Mouse (Mus musculus): ENCODE results near the gene Comt. TPM values are rescaled to one million over a fixed set of nuclear protein-coding genes. Genes with fewer than 3 reads are reported as not detected.

Gene Comt
- polyA plus RNA-seq, 1 experiment from 2014 or later = 79.9 TPM

DNA sequence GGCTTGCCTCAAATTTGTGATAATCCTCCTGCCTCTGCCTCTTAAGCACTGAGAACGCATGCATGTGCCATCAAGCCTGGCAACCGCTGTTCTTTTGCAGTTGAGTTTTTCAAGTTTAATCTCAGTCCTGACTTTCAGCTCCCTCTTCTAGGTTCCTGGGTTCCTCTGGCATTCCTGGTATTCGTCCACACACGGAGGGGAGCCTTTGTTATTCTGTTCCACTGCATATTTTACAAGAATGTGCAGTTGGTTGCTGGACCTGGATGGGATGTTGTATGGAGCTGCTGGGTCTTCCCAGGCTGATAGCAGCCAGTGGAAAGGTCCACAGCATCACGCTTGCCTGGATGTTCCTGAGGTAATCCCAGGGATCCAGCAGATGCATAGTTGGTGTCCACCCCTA, 41.2 kb downstream of the Comt start:
- Histone ChIP-seq H3K9me3 (ENCODE audit: control insufficient read depth, low read length) (no peaks in the 10 kb centered on the region), H3K27me3 (ENCODE audit: control insufficient read depth, insufficient read depth, low read length) (no peaks in the 10 kb centered on the region), H3K27ac (replicated peaks; ENCODE audit: low read depth, low read length) (no peak overlapping the region), H3K4me2 (ENCODE audit: low read length) (no peak overlapping the region), H3K4me1 (ENCODE audit: control insufficient read depth, insufficient read depth, low read length) (peaks cover 53% of the 10 kb centered on the region), H3K9ac (replicated peaks; ENCODE audit: low read length) (no peak overlapping the region), H3K4me3 (replicated peaks; ENCODE audit: low read depth, low read length) (no peak overlapping the region), H3K36me3 (ENCODE audit: control insufficient read depth, insufficient read depth, low read length) (no peaks in the 10 kb centered on the region)
- WGBS = 61% methylated on average over 5 of the region's 5 CpGs
- no peak for DNase-seq
- ATAC-seq (ENCODE audit: low FRiP score, low TSS enrichment) = no peak

DNA sequence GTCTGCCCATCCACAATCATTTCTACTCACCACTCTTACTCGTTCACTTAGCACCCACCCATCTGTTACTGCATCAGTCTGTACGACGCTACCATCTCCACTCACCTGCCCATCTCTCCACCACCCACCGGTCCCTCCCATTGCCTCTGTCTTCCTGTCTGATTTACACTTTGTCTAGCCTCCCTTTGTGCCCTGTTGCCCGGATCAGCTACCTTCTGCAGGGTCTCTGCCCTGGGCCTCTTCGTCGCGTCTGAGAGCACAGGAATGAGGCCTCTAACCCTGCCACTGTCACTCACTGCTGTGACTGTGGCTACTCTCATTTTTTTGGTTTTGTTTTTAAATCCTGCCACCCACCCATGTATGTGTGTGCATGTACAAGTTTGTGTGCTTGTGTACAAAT, 42.0 kb downstream of the Comt start:
- H3K36me3 ChIP-seq (ENCODE audit: control insufficient read depth, insufficient read depth, low read length) = no peaks in the 10 kb centered on the region
- no peak overlapping the region for H3K9ac ChIP-seq (replicated peaks; ENCODE audit: low read length)
- WGBS = 44% methylated on average over 8 of the region's 8 CpGs
- H3K4me2 ChIP-seq (ENCODE audit: low read length) = no peak overlapping the region
- H3K27ac ChIP-seq (replicated peaks; ENCODE audit: low read depth, low read length) = 0 out of 2 replicates have a peak overlapping the region, but pooled peaks have one; percentile 37
- no peaks in the 10 kb centered on the region for H3K27me3 ChIP-seq (ENCODE audit: control insufficient read depth, insufficient read depth, low read length)
- no peaks in the 10 kb centered on the region for H3K9me3 ChIP-seq (ENCODE audit: control insufficient read depth, low read length)
- DNase-seq (no peak), ATAC-seq (ENCODE audit: low FRiP score, low TSS enrichment) (no peak)
- no peak overlapping the region for H3K4me3 ChIP-seq (replicated peaks; ENCODE audit: low read depth, low read length)
- H3K4me1 ChIP-seq (ENCODE audit: control insufficient read depth, insufficient read depth, low read length) = peaks cover 60% of the 10 kb centered on the region

GRCm38 (mm10) chr16:18384211-18384610, 42.4 kb downstream of the Comt start:
- Histone ChIP-seq H3K27me3 (ENCODE audit: control insufficient read depth, insufficient read depth, low read length) (no peaks in the 10 kb centered on the region), H3K4me3 (replicated peaks; ENCODE audit: low read depth, low read length) (no peak overlapping the region), H3K9ac (replicated peaks; ENCODE audit: low read length) (no peak overlapping the region), H3K9me3 (ENCODE audit: control insufficient read depth, low read length) (no peaks in the 10 kb centered on the region), H3K27ac (replicated peaks; ENCODE audit: low read depth, low read length) (peak overlapping the region; percentile 37; the same call in 1 of the 2 replicates), H3K36me3 (ENCODE audit: control insufficient read depth, insufficient read depth, low read length) (no peaks in the 10 kb centered on the region), H3K4me2 (ENCODE audit: low read length) (no peak overlapping the region), H3K4me1 (ENCODE audit: control insufficient read depth, insufficient read depth, low read length) (peaks cover 64% of the 10 kb centered on the region)
- ATAC-seq (ENCODE audit: low FRiP score, low TSS enrichment) = no peak
- peak; percentile 28 for DNase-seq
- WGBS = 54% methylated on average over 7 of the region's 7 CpGs

DNA sequence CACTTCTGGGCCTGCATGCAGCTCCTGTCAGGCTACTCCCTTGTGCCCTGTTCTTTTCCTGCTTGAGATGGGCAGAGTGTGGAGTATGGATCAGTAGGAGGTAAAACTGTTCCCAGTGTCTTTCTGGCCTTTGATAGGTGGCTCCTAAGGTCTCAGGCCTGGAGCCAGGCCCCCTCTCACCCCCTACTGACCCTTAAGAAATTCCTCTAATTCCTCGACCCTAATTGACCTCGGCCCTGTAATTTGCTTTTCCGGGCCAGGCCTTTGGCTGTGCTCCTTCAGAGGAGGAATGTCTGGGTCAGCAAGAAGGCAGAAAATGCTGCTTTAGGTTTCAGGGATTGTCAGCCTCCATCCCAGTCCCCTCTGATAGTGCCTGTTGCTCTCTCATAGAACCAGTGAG, 42.9 kb downstream of the Comt start:
- Histone ChIP-seq H3K4me2 (ENCODE audit: low read length) (no peak overlapping the region), H3K4me3 (replicated peaks; ENCODE audit: low read depth, low read length) (no peak overlapping the region), H3K27me3 (ENCODE audit: control insufficient read depth, insufficient read depth, low read length) (no peaks in the 10 kb centered on the region), H3K36me3 (ENCODE audit: control insufficient read depth, insufficient read depth, low read length) (no peaks in the 10 kb centered on the region), H3K9me3 (ENCODE audit: control insufficient read depth, low read length) (no peaks in the 10 kb centered on the region), H3K27ac (replicated peaks; ENCODE audit: low read depth, low read length) (peak overlapping the region; percentile 37; the same call in 1 of the 2 replicates), H3K9ac (replicated peaks; ENCODE audit: low read length) (0 out of 2 replicates have a peak overlapping the region, but pooled peaks have one; percentile 6), H3K4me1 (ENCODE audit: control insufficient read depth, insufficient read depth, low read length) (peaks cover 61% of the 10 kb centered on the region)
- no peak for ATAC-seq (ENCODE audit: low FRiP score, low TSS enrichment)
- no peak for DNase-seq
- 16% methylated on average over 3 of the region's 3 CpGs for WGBS

- 0 out of 2 replicates have a peak overlapping the region, but pooled peaks have one; percentile 6 for H3K9ac ChIP-seq (replicated peaks; ENCODE audit: low read length)
- ATAC-seq (ENCODE audit: low FRiP score, low TSS enrichment) (no peak), DNase-seq (no peak)
- H3K4me3 ChIP-seq (replicated peaks; ENCODE audit: low read depth, low read length) = no peak overlapping the region
- no peak overlapping the region for H3K4me2 ChIP-seq (ENCODE audit: low read length)
- H3K4me1 ChIP-seq (ENCODE audit: control insufficient read depth, insufficient read depth, low read length) = peaks cover 57% of the 10 kb centered on the region
- H3K36me3 ChIP-seq (ENCODE audit: control insufficient read depth, insufficient read depth, low read length) = no peaks in the 10 kb centered on the region
- H3K27me3 ChIP-seq (ENCODE audit: control insufficient read depth, insufficient read depth, low read length) = no peaks in the 10 kb centered on the region
- no peaks in the 10 kb centered on the region for H3K9me3 ChIP-seq (ENCODE audit: control insufficient read depth, low read length)
- 0 out of 2 replicates have a peak overlapping the region, but pooled peaks have one; percentile 26 for H3K27ac ChIP-seq (replicated peaks; ENCODE audit: low read depth, low read length)
- 78% methylated on average over 9 of the region's 9 CpGs for WGBS
Measured at GRCm38 (mm10) chr16:18383045-18383726, 43.5 kb downstream of the Comt start.

- Histone ChIP-seq H3K27me3 (ENCODE audit: control insufficient read depth, insufficient read depth, low read length) (no peaks in the 10 kb centered on the region), H3K4me2 (ENCODE audit: low read length) (no peak overlapping the region), H3K27ac (replicated peaks; ENCODE audit: low read depth, low read length) (peak overlapping the region; percentile 74), H3K4me1 (ENCODE audit: control insufficient read depth, insufficient read depth, low read length) (peaks cover 50% of the 10 kb centered on the region), H3K9ac (replicated peaks; ENCODE audit: low read length) (no peak overlapping the region), H3K4me3 (replicated peaks; ENCODE audit: low read depth, low read length) (no peak overlapping the region), H3K36me3 (ENCODE audit: control insufficient read depth, insufficient read depth, low read length) (no peaks in the 10 kb centered on the region), H3K9me3 (ENCODE audit: control insufficient read depth, low read length) (no peaks in the 10 kb centered on the region)
- 38% methylated on average over 6 of the region's 6 CpGs for WGBS
- DNase-seq (peak; percentile 84), ATAC-seq (ENCODE audit: low FRiP score, low TSS enrichment) (peak; percentile 44)
Measured at GRCm38 (mm10) chr16:18381621-18382258, 44.9 kb downstream of the Comt start.

DNA sequence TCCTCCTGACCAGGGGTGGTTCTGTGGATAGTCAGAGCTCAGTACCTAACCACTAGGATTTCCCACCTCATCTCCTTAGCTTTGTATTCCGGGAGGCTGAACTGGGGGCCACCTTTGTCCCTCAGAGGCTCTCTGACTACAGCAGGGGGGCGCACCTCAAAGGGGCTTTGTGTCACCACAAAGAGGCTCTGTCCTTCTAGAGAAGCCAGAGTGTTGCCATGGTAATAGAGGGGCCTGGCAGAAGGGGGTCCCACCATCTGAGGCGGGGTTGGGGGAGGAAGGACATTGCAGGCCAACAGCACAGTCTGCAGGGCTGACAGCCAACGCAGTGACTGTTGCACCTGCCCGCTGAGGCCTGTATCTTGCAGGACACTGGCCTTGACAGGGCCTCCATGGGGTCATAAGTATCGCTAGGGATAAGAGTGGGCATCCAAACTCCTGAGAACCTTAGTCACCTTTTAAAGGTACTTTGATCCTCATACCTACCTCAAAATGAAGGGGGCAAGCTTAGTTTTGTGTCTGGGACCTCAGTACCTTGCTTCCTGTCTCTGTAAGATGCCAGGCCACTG, 46.1 kb downstream of the Comt start:
- WGBS = 5% methylated on average over 6 of the region's 6 CpGs
- Histone ChIP-seq H3K9me3 (ENCODE audit: control insufficient read depth, low read length) (no peaks in the 10 kb centered on the region), H3K4me1 (ENCODE audit: control insufficient read depth, insufficient read depth, low read length) (peaks cover 50% of the 10 kb centered on the region), H3K4me2 (ENCODE audit: low read length) (no peak overlapping the region), H3K9ac (replicated peaks; ENCODE audit: low read length) (peak overlapping the region; percentile 34; the same call in 1 of the 2 replicates), H3K4me3 (replicated peaks; ENCODE audit: low read depth, low read length) (no peak overlapping the region), H3K27ac (replicated peaks; ENCODE audit: low read depth, low read length) (peak overlapping the region; percentile 74), H3K27me3 (ENCODE audit: control insufficient read depth, insufficient read depth, low read length) (no peaks in the 10 kb centered on the region), H3K36me3 (ENCODE audit: control insufficient read depth, insufficient read depth, low read length) (no peaks in the 10 kb centered on the region)
- DNase-seq (peak; percentile 82), ATAC-seq (ENCODE audit: low FRiP score, low TSS enrichment) (peak; percentile 79)

- DNase-seq (no peak), ATAC-seq (ENCODE audit: low FRiP score, low TSS enrichment) (no peak)
- no peaks in the 10 kb centered on the region for H3K36me3 ChIP-seq (ENCODE audit: control insufficient read depth, insufficient read depth, low read length)
- no peak overlapping the region for H3K4me2 ChIP-seq (ENCODE audit: low read length)
- H3K9ac ChIP-seq (replicated peaks; ENCODE audit: low read length) = no peak overlapping the region
- peaks cover 50% of the 10 kb centered on the region for H3K4me1 ChIP-seq (ENCODE audit: control insufficient read depth, insufficient read depth, low read length)
- 40% methylated on average over 8 of the region's 8 CpGs for WGBS
- peak overlapping the region; percentile 74 for H3K27ac ChIP-seq (replicated peaks; ENCODE audit: low read depth, low read length)
- no peaks in the 10 kb centered on the region for H3K9me3 ChIP-seq (ENCODE audit: control insufficient read depth, low read length)
- H3K27me3 ChIP-seq (ENCODE audit: control insufficient read depth, insufficient read depth, low read length) = no peaks in the 10 kb centered on the region
- H3K4me3 ChIP-seq (replicated peaks; ENCODE audit: low read depth, low read length) = no peak overlapping the region
Measured at GRCm38 (mm10) chr16:18379338-18380001, 47.2 kb downstream of the Comt start.
